Mouse (Mus musculus) T-cell, adult 2 months (primary cell): ENCODE data around the gene U2af2.
A peak's percentile ranks its signal among the peaks of the same experiment; 100 is the strongest.
"Not testable (repeated sequence)": the region's sequence is repeated elsewhere in the genome, so short reads cannot be mapped to it uniquely, and the experiment has no call there.

Experiments
- DNase-seq: peaks from one replicate; pipeline ENCODE4 v3.0.0; 2022; ENCODE audit warnings: low spot score

U2af2 gene

DNA sequence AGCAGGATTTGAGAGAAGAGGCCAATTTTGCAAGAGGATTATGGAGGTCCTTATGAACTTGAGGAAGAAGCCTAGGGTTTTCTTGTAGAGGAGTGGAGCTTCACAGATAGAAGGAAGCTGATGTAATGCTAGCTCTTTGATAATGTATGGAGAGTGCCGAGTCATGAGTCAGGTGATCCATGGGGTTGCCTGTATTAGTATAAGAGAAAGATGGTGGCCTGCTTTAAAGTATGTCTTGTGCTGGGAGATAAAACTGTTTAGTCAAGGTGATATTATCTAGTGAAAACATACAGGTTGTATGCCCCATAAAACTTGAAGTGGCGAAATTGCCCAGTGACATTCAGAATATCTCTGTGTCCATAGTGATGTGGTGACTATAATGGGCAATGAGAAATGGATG, 15.0 kb downstream of the U2af2 start:
- DNase-seq = no peak

- DNase-seq = not testable (repeated sequence)
These were observed 17.5 kb downstream of the U2af2 start for GRCm38 (mm10) chr7:5079365-5080009.

DNA sequence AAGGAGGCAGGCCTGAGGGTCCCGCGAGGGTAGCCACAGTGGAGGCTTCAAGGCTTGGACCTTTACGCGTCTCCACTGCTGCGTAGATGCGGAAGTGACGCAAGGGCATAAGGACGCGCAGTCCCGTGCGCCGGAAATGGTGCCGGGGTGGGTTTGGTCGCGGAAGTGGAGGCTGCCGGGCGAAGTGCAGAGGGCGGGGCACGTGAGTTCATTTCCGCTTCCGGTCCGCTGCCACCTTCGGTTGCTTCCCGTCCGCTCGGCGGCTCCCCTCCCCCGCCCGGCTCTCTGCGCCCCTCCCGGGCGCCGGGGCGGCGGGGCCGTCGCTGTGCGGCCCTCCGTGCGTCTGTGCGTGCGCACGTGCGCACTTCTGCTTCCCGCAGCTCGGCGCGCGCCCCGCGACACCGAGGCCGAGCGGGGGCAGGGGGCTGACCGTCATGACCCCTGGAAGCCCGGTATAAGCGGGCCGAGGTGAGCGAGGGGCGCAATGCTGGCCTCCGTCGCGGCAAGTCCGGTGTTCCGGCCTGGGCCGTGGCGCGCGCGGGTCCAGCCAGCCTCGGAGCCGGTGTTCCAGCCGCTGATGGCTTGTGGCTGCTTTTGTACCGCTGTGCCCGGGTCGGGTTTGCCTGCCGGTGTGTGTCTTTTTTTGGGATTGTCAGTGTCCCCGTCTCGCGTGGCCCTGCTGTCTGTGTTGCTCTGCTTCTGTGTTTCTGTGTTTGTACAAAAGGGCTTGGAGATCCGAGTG, 18.2 kb downstream of the U2af2 start, which contains the start of gene Epn1:
Gene Epn1, plus strand, starts transcription at position 226 of the 742 bp plus-strand sequence.
- peak; percentile 97 for DNase-seq

- no peak for DNase-seq
These were observed 18.9 kb downstream of the U2af2 start for GRCm38 (mm10) chr7:5080815-5081214.

- DNase-seq = no peak
These were observed 19.3 kb downstream of the U2af2 start for GRCm38 (mm10) chr7:5081241-5081640.

DNA sequence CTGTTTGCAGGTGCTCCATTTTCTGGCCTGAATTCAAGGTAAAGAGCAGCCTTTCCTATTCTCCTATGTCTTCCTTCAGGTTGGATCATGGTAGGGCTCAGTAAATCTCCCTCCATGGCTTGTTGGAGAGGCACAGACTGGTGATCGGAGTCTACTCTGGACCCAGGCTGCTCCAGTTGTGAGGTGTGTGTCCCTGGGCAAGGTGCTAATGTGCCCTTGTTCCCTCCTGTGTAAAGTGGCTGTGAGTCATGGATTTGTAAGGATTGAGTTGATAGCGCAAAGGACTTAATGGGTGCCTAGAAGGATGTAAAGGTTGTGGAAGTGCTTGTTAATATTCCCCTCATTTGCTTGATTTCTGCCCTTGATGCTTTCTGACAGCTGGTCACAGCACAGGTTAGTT, 20.0 kb downstream of the U2af2 start:
- DNase-seq = no peak

GRCm38 (mm10) chr7:5083325-5084105, 21.6 kb downstream of the U2af2 start:
- DNase-seq = no peak

DNA sequence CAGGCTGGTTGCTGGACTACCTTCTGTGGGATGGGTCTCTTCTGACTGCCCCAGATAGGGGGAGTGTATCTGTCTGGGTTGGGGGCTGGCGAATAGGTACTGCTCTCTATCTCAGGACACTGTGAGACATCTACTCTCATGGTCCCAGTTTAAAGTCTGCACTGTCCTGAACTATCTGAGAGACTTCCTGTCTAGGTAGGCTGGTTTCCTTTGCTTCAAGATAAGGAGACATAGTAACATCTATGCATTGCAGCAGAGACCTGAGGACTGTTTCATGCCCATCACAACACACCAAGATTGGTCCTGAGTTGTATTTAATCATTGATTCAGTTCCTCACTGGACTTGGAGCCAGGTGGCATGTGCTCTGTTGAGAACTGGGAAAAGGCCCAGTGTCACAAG, 23.6 kb downstream of the U2af2 start:
- no peak for DNase-seq

GRCm38 (mm10) chr7:5086921-5087440, 25.0 kb downstream of the U2af2 start:
- no peak for DNase-seq

- no peak for DNase-seq
These were observed 25.9 kb downstream of the U2af2 start for GRCm38 (mm10) chr7:5087886-5088285.

- DNase-seq = no peak
These were observed 27.9 kb downstream of the U2af2 start for GRCm38 (mm10) chr7:5089853-5090252.

- DNase-seq = no peak
These were observed 29.2 kb downstream of the U2af2 start for GRCm38 (mm10) chr7:5091008-5091728.

- no peak for DNase-seq
These were observed 30.4 kb downstream of the U2af2 start for GRCm38 (mm10) chr7:5092381-5092780.

DNA sequence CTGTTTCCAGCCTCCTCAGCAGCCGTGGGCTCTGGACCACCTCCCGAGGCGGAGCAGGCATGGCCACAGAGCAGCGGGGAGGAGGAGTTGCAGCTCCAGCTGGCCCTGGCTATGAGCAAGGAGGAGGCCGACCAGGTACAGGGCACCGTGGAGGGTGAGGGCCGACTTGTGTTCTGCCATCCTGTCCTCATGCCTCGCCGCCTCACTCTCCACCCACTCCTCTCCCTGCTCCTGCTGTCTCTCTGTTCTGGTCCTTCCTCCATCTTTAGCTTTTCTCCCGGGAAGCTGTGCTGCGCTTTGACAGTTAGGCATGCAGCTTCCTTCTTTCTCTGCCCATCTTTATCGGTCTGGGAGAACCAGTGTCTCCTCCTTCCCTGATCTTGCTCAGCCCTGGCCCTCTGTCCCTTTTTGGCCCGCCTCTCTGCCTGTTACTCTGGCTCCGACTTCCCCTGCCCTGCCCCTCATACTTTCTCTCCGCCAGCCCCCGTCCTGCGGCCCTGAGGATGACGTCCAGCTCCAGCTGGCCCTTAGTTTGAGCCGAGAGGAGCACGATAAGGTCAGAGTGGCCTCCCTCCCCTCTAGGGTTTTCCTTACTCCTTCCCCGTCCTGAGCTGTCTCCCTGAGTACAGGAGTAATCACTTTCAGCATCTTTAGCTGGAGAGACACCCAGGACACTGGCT, 31.0 kb downstream of the U2af2 start:
- DNase-seq = no peak

GRCm38 (mm10) chr7:5098769-5099168, 36.8 kb downstream of the U2af2 start:
- no peak for DNase-seq

DNA sequence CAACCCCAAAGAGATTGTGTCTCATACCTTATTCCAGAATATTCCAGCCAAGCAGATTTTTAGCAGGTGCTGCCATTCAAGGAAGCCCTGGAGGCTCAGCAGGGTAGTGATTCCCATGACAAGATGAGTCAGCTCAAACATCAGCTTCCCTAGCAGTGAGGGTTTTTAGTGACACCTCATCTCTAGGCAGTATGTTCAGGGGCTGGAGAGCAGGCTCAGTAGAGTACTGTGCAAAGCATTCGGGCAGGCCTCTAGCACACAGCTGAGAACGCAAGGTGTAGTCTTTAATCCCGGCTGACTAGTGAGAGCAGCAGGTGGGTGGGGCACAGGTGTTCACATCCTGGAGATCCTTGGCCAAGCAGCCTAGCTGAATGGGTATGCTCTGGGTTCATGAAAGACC, 37.9 kb downstream of the U2af2 start:
- DNase-seq = no peak

- DNase-seq = no peak
These were observed 39.2 kb downstream of the U2af2 start for GRCm38 (mm10) chr7:5101066-5101663.

DNA sequence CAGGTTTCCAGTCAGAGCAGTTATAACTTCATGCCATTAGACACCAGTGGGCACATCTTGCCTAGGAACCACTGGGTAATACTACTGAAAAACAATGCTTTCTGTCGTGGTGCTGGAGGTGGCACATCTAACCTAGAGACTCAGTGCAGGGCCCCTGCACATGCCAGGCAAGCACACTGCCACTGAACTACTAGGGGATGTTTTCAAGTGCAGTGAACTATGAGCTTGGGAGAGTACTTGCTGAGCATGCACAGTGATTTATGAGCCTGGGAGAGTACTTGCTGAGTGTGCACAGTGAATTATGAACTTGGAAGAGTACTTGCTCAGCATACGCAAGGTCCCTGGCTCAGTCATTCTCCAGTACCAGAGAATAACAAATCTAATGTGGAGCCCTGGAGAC, 40.6 kb downstream of the U2af2 start:
- no peak for DNase-seq

GRCm38 (mm10) chr7:5108272-5108671, 46.3 kb downstream of the U2af2 start:
- DNase-seq = no peak

GRCm38 (mm10) chr7:5109301-5109700, 47.4 kb downstream of the U2af2 start:
- no peak for DNase-seq

GRCm38 (mm10) chr7:5112701-5113100, 50.8 kb downstream of the U2af2 start:
- DNase-seq = no peak
